Mouse (Mus musculus) midbrain, embryonic 16.5 days (tissue): ENCODE data around the gene Zfp866. TPM values are rescaled to one million over a fixed set of nuclear protein-coding genes. Genes with fewer than 3 reads are reported as not detected.

Experiments
- ATAC-seq: fragments of 200-750 bp; cut with Nextera tagmentation; 2 replicates; pipeline ENCODE4 v1.8.0; 2017; ENCODE audit warnings: moderate TSS enrichment
- H3K27ac ChIP-seq: fragments of 300-500 bp; sonication (generic); 2 replicates; pipeline ENCODE4 v1.5.1; 2014; ENCODE audit warnings: mild to moderate bottlenecking, low read length, mixed read lengths
- H3K27me3 ChIP-seq: fragments of 300-500 bp; sonication (generic); 2 replicates; pipeline ENCODE4 v1.6.1; 2014; ENCODE audit warnings: low read depth, low read length, mixed read lengths; ENCODE audit not compliant: control insufficient read depth, insufficient read depth
- H3K36me3 ChIP-seq: fragments of 300-500 bp; sonication (generic); 2 replicates; pipeline ENCODE4 v1.6.1; 2014; ENCODE audit warnings: mild to moderate bottlenecking, low read length, moderate library complexity, mixed read lengths; ENCODE audit not compliant: control insufficient read depth, insufficient read depth
- H3K4me1 ChIP-seq: fragments of 300-500 bp; sonication (generic); 2 replicates; pipeline ENCODE4 v1.6.1; 2014; ENCODE audit warnings: mild to moderate bottlenecking, low read length, mixed read lengths; ENCODE audit not compliant: control insufficient read depth, insufficient read depth
- H3K4me2 ChIP-seq: fragments of 300-500 bp; sonication (generic); 2 replicates; pipeline ENCODE4 v1.6.1; 2014; ENCODE audit warnings: mild to moderate bottlenecking, low read length, mixed read lengths
- H3K4me3 ChIP-seq: fragments of 300-500 bp; sonication (generic); 2 replicates; pipeline ENCODE4 v1.5.1; 2014; ENCODE audit warnings: low read depth, mild to moderate bottlenecking, low read length, moderate library complexity, mixed read lengths
- H3K9ac ChIP-seq: fragments of 300-500 bp; sonication (generic); 2 replicates; pipeline ENCODE4 v1.6.1; 2014; ENCODE audit warnings: low read depth, low read length, mixed read lengths
- H3K9me3 ChIP-seq: fragments of 300-500 bp; sonication (generic); replicated peaks from 2 replicates; pipeline ENCODE4 v1.6.1; 2014; ENCODE audit warnings: mild to moderate bottlenecking, low read length, mixed read lengths; ENCODE audit not compliant: control insufficient read depth, poor library complexity, severe bottlenecking
- WGBS: fragments of 180-500 bp; shearing (Covaris S2); extraction: QIAGEN DNeasy Blood & Tissue Kit; methylation state at CpG from one replicate; pipeline ENCODE4 v1.1.7; 2014; 5-methylcytosine and 5-hydroxymethylcytosine counted together
- polyA plus RNA-seq: library from polyadenylated mRNA; unstranded; fragments of >200 nt; fragmentation: Nextera tagmentation; extraction: Ambion mirVana; gene quantifications from 2 replicates; pipeline ENCODE4 v1.2.1, GENCODE M21; 2015

Zfp866 gene
- polyA plus RNA-seq, 1 experiment from 2014 or later, result 38.8 TPM

DNA sequence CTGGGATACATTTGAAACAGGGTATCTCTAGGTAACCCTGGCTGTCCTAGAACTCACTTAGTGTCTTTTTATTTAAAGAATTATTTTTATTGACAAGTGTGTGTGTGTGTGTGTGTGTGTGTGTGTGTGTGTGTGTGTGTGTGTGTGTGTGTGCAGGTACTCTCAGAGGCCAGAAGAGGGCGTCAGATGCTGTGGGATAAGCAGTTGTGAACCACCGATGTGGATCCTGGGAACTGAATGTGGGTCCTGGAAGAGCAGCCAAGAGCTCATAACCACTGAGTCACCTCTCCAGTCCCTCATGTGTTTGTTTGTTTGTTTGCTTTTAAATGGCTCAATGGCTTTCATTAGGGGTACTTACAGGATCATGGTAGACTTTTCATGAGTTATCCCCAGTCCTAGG is 23.9 kb upstream of the Zfp866 start:
- WGBS, result 85% methylated on average over 2 of the region's 2 CpGs
- Histone ChIP-seq H3K9ac (no peak overlapping the region), H3K4me3 (no peak overlapping the region)

GRCm38 (mm10) chr8:69809820-69810219 is 18.8 kb upstream of the Zfp866 start:
- no peak for ATAC-seq
- Histone ChIP-seq H3K27ac (no peak overlapping the region), H3K4me2 (peak overlapping the region; percentile 78), H3K36me3 (peaks cover 53% of the 10 kb centered on the region), H3K27me3 (no peaks in the 10 kb centered on the region), H3K4me3 (peak overlapping the region; percentile 70), H3K9me3 (no peaks in the 10 kb centered on the region), H3K9ac (peak overlapping the region; percentile 86; the same call in 1 of the 2 replicates), H3K4me1 (peaks cover 5% of the 10 kb centered on the region; the same call in 1 of the 2 replicates)
- WGBS, result 70% methylated on average over 3 of the region's 3 CpGs

More for the DNA sequence above, 23.9 kb upstream of the Zfp866 start:
- no peak overlapping the region for H3K27ac ChIP-seq
- no peaks in the 10 kb centered on the region for H3K27me3 ChIP-seq
- peaks cover 40% of the 10 kb centered on the region for H3K36me3 ChIP-seq
- no peak overlapping the region for H3K4me2 ChIP-seq
- ATAC-seq, result no peak
- H3K9me3 ChIP-seq, result no peaks in the 10 kb centered on the region
- 0 out of 2 replicates have a peak, but pooled peaks cover under 1% of the 10 kb centered on the region for H3K4me1 ChIP-seq

- peak; percentile 70 for ATAC-seq
- H3K4me2 ChIP-seq, result peak overlapping the region; percentile 78
- H3K4me1 ChIP-seq, result peaks cover 5% of the 10 kb centered on the region; the same call in 1 of the 2 replicates
- H3K4me3 ChIP-seq, result peak overlapping the region; percentile 70
- H3K36me3 ChIP-seq, result peaks cover 45% of the 10 kb centered on the region
- 2% methylated on average over 23 of the region's 23 CpGs for WGBS
- no peaks in the 10 kb centered on the region for H3K27me3 ChIP-seq
- peak overlapping the region; percentile 76 for H3K27ac ChIP-seq
- no peaks in the 10 kb centered on the region for H3K9me3 ChIP-seq
- peak overlapping the region; percentile 86 for H3K9ac ChIP-seq
Observed at GRCm38 (mm10) chr8:69808864-69809403, 18.0 kb upstream of the Zfp866 start.

DNA sequence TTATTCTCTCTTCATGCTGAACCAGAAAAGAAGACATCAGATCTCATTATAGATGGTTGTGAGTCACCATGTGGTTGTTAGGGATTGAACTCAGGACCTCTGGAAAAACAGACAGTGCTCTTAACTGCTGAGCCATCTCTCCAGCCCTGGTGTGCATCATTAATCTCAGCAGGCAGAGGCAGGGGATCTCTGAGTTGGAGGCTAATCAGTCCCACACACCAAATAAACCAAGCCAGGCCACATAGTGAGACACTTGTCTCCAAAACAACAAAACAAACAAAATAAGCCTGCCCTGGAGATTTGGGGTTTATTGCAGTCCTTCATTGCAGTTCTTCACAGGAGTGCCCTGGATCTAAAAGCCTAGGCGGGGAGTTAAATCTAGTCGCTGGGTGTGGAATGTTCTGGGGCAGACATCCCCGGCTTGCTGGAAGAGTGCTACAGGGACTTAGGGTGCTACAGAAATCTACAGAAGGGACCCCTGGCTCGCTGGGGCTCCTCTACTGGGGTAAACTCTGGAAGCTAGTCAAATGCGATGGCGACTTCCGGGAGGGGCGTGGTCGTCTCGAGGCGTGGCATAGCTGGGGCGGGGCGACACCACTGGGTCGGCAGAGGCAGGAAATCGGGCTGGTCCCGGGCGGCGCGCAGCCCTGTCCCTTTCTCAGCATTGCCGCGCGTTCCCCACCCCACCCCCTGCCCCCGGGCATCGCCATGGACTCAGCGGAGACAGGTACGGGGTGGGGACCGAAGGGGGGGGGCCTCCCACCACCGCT is 17.3 kb upstream of the Zfp866 start, which contains the start of gene Gmip:
Gmip (plus strand) TSS at position 586 of the 770 bp plus-strand sequence.
- peak; percentile 71 for ATAC-seq
- 8% methylated on average over 25 of the region's 28 CpGs for WGBS

GRCm38 (mm10) chr8:69807236-69807635 is 16.3 kb upstream of the Zfp866 start:
- H3K9ac ChIP-seq, result no peak overlapping the region
- no peak overlapping the region for H3K4me3 ChIP-seq
- H3K4me1 ChIP-seq, result peaks cover 5% of the 10 kb centered on the region; the same call in 1 of the 2 replicates
- H3K9me3 ChIP-seq, result no peaks in the 10 kb centered on the region
- H3K4me2 ChIP-seq, result no peak overlapping the region
- no peak overlapping the region for H3K27ac ChIP-seq
- no peaks in the 10 kb centered on the region for H3K27me3 ChIP-seq
- 96% methylated on average over 5 of the region's 5 CpGs for WGBS
- ATAC-seq, result no peak
- H3K36me3 ChIP-seq, result peaks cover 54% of the 10 kb centered on the region

More for the DNA sequence above, 17.3 kb upstream of the Zfp866 start, which contains the start of gene Gmip:
- H3K27me3 ChIP-seq, result no peaks in the 10 kb centered on the region
- peaks cover 5% of the 10 kb centered on the region; the same call in 1 of the 2 replicates for H3K4me1 ChIP-seq
- peak within 1 kb of the TSS; percentile 70 for H3K4me3 ChIP-seq
- H3K9ac ChIP-seq, result peak within 1 kb of the TSS; percentile 86
- no peaks in the 10 kb centered on the region for H3K9me3 ChIP-seq
- peak within 1 kb of the TSS; percentile 76 for H3K27ac ChIP-seq
- H3K36me3 ChIP-seq, result peaks cover 46% of the 10 kb centered on the region
- peak within 1 kb of the TSS; percentile 78 for H3K4me2 ChIP-seq

GRCm38 (mm10) chr8:69805491-69805890 is 14.5 kb upstream of the Zfp866 start:
- Histone ChIP-seq H3K36me3 (peaks cover 58% of the 10 kb centered on the region), H3K9me3 (no peaks in the 10 kb centered on the region), H3K9ac (no peak overlapping the region), H3K27ac (no peak overlapping the region), H3K4me1 (peaks cover 5% of the 10 kb centered on the region; the same call in 1 of the 2 replicates), H3K27me3 (no peaks in the 10 kb centered on the region), H3K4me3 (no peak overlapping the region), H3K4me2 (no peak overlapping the region)
- ATAC-seq, result no peak
- WGBS, result 96% methylated on average over 9 of the region's 9 CpGs

- Histone ChIP-seq H3K9ac (no peak overlapping the region), H3K36me3 (peaks cover 61% of the 10 kb centered on the region), H3K27me3 (no peaks in the 10 kb centered on the region), H3K4me1 (peaks cover 5% of the 10 kb centered on the region; the same call in 1 of the 2 replicates), H3K4me2 (no peak overlapping the region), H3K9me3 (no peaks in the 10 kb centered on the region), H3K27ac (no peak overlapping the region), H3K4me3 (no peak overlapping the region)
- 92% methylated on average over 10 of the region's 10 CpGs for WGBS
- ATAC-seq, result no peak
Observed at GRCm38 (mm10) chr8:69805086-69805485, 14.1 kb upstream of the Zfp866 start.

GRCm38 (mm10) chr8:69804537-69804936 is 13.6 kb upstream of the Zfp866 start:
- H3K4me3 ChIP-seq, result no peak overlapping the region
- no peak overlapping the region for H3K9ac ChIP-seq
- H3K4me1 ChIP-seq, result peaks cover 2% of the 10 kb centered on the region; the same call in 1 of the 2 replicates
- H3K27me3 ChIP-seq, result no peaks in the 10 kb centered on the region
- H3K4me2 ChIP-seq, result no peak overlapping the region
- 94% methylated on average over 6 of the region's 6 CpGs for WGBS
- H3K36me3 ChIP-seq, result peaks cover 64% of the 10 kb centered on the region
- no peak for ATAC-seq
- no peak overlapping the region for H3K27ac ChIP-seq
- H3K9me3 ChIP-seq, result no peaks in the 10 kb centered on the region

GRCm38 (mm10) chr8:69803366-69803765 is 12.4 kb upstream of the Zfp866 start:
- Histone ChIP-seq H3K4me1 (peaks cover under 1% of the 10 kb centered on the region; the same call in 1 of the 2 replicates), H3K9ac (no peak overlapping the region), H3K4me3 (no peak overlapping the region), H3K27ac (no peak overlapping the region), H3K36me3 (peaks cover 75% of the 10 kb centered on the region), H3K4me2 (no peak overlapping the region), H3K9me3 (no peaks in the 10 kb centered on the region), H3K27me3 (no peaks in the 10 kb centered on the region)
- 97% methylated on average over 7 of the region's 7 CpGs for WGBS
- no peak for ATAC-seq
